Mouse (Mus musculus) midbrain, embryonic 14.5 days (tissue): Measurements from ENCODE around the gene Cox7a2. TPM values are rescaled to one million over a fixed set of nuclear protein-coding genes. Genes with fewer than 3 reads are reported as not detected.

ENCODE experiments used
- ATAC-seq: fragments of 200-750 bp; cut with Nextera tagmentation; 2 replicates; pipeline ENCODE4 v1.8.0; 2017; ENCODE audit warnings: moderate number of reproducible peaks, moderate library complexity; ENCODE audit not compliant: low FRiP score, low TSS enrichment
- DNase-seq: peaks from one replicate; pipeline ENCODE4 v3.0.0-alpha.2; 2015
- H3K27ac ChIP-seq: fragments of 300-500 bp; sonication (generic); replicated peaks from 2 replicates; pipeline ENCODE4 v1.5.1; 2014; ENCODE audit warnings: mild to moderate bottlenecking, low read depth, low read length, moderate library complexity
- H3K27me3 ChIP-seq: fragments of 300-500 bp; sonication (generic); 2 replicates; pipeline ENCODE4 v1.6.1; 2014; ENCODE audit warnings: low read length, control low read depth, mixed read lengths; ENCODE audit not compliant: control insufficient read depth, insufficient read depth
- H3K36me3 ChIP-seq: fragments of 300-500 bp; sonication (generic); 2 replicates; pipeline ENCODE4 v1.6.1; 2014; ENCODE audit warnings: low read length, control low read depth; ENCODE audit not compliant: control insufficient read depth, insufficient read depth
- H3K4me1 ChIP-seq: fragments of 300-500 bp; sonication (generic); 2 replicates; pipeline ENCODE4 v1.6.1; 2014; ENCODE audit warnings: mild to moderate bottlenecking, antibody characterized with exemption, low read length, control low read depth; ENCODE audit not compliant: control insufficient read depth, insufficient read depth
- H3K4me2 ChIP-seq: fragments of 300-500 bp; sonication (generic); 2 replicates; pipeline ENCODE4 v1.6.1; 2014; ENCODE audit warnings: mild to moderate bottlenecking, low read length, moderate library complexity
- H3K4me3 ChIP-seq: fragments of 300-500 bp; sonication (generic); replicated peaks from 2 replicates; pipeline ENCODE4 v1.5.1; 2014; ENCODE audit warnings: low read depth, low read length
- H3K9ac ChIP-seq: fragments of 300-500 bp; sonication (generic); replicated peaks from 2 replicates; pipeline ENCODE4 v1.6.1; 2014; ENCODE audit warnings: mild to moderate bottlenecking, low read length, moderate library complexity
- H3K9me3 ChIP-seq: fragments of 300-500 bp; sonication (generic); 2 replicates; pipeline ENCODE4 v1.6.1; 2016; ENCODE audit warnings: low read length, control low read depth, mixed read lengths; ENCODE audit not compliant: control insufficient read depth
- WGBS: fragments of 180-500 bp; shearing (Covaris S2); extraction: QIAGEN DNeasy Blood & Tissue Kit; methylation state at CpG from one replicate; pipeline ENCODE4 v1.1.7; 2014; 5-methylcytosine and 5-hydroxymethylcytosine counted together
- polyA plus RNA-seq: library from polyadenylated mRNA; unstranded; fragments of >200 nt; fragmentation: Nextera tagmentation; extraction: Ambion mirVana; gene quantifications from 2 replicates; pipeline ENCODE4 v1.2.1, GENCODE M21; 2014

Gene Cox7a2
- polyA plus RNA-seq, 1 experiment from 2014 or later: 778 TPM

DNA sequence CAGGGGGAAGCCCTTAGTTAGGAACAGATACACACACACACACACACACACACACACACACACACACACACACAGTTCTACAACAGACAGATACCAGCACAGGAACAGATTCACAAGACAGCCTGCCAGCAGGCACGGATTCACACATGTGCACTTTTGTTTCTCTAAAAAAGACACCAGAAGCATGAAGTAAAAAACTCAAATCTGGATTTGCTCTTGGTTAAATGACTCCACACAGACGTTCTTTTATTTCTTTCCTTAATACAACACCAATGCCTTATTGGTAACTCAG, 26.1 kb upstream of the Cox7a2 start:
- Histone ChIP-seq H3K4me1 (no peaks in the 10 kb centered on the region), H3K9me3 (no peaks in the 10 kb centered on the region), H3K27me3 (no peaks in the 10 kb centered on the region), H3K27ac (no peak overlapping the region), H3K36me3 (no peaks in the 10 kb centered on the region), H3K9ac (no peak overlapping the region), H3K4me3 (no peak overlapping the region), H3K4me2 (no peak overlapping the region)
- ATAC-seq: no peak
- no peak for DNase-seq
- 90% methylated on average over 2 of the region's 2 CpGs for WGBS

DNA sequence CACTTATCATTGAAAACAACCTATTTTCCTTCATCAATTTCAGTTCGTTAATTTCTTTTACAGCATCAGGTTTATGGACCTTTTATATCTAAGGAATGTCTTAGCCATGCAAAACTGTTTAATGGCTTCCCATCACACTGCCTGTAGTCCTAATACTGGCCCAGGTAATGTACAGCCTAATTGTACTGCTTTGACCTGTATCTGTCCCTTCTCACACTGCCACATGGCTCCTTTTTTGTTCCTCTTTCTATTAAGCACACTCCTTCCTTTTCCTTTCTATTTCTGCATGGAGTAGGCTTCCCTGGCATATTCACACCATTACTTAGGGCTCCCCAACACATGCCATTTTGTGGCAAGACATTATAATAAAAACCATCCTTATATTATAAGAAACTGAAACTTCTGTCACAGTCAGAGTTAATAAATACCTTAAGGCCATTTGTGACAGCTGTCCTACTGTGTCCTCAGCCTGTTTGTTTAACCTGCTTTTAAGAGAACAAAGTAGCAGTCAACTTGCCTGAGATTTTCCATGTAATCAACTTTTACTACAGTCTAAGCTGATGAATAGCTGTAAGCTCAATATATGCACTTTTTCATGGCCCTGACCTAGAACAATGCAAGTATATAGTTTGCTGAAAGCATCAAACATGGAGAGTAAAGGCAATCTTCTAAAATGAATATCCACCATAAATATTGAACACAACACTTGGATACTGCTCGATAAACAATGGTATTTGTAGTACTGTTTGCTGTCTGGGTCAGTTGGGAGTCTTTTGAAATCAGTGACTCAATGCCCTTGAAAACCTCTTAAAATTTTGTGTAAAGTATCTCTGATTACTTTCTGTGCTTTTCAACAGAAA, 25.5 kb upstream of the Cox7a2 start:
- Histone ChIP-seq H3K4me1 (no peaks in the 10 kb centered on the region), H3K27me3 (no peaks in the 10 kb centered on the region), H3K9me3 (no peaks in the 10 kb centered on the region), H3K4me3 (no peak overlapping the region), H3K4me2 (no peak overlapping the region), H3K9ac (no peak overlapping the region), H3K36me3 (no peaks in the 10 kb centered on the region), H3K27ac (no peak overlapping the region)
- WGBS: 95% methylated on average over 2 of the region's 2 CpGs
- ATAC-seq (no peak), DNase-seq (no peak)

DNA sequence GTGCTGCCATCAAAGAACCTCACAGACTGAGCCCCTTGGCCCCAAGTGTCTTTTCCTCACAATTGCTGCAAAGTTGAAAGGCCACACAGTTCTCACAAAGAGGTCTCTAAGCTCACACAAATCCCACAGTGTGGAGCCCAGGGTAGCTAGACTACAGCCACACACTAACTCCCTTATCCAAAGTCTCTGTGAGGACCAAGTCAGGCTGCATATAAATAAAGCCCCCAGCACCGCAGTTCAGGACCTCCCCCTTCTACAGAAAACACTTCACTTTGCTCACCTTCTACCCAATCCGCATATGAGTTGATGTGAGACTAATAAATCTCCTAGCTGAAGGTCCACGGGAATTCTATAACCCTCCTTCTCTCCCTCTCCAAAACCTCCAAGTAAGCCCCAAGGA, 24.8 kb upstream of the Cox7a2 start:
- 62% methylated on average over 3 of the region's 3 CpGs for WGBS
- H3K4me1 ChIP-seq: no peaks in the 10 kb centered on the region
- H3K9me3 ChIP-seq: no peaks in the 10 kb centered on the region

DNA sequence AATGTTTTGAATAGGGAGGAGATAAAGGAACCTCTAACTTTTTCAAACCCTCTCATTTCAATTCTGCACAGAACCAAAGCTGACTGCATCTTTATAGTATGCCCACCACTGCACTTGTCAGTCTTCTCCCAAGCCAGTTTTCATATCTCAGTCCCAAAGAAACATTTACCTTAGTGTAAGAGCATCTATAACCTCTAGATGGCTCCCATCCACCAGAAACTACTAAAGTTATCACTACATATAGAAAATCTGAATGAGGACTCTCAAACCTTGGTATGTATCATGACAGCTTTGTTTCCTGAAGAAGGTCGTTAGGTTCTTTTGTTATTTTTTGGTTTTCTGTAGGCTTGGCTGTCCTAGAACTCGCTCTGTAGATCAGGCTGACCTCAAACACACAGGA, 19.7 kb upstream of the Cox7a2 start:
- ATAC-seq: no peak
- Histone ChIP-seq H3K9me3 (no peaks in the 10 kb centered on the region), H3K9ac (no peak overlapping the region), H3K27me3 (no peaks in the 10 kb centered on the region), H3K4me3 (no peak overlapping the region), H3K36me3 (peaks cover 19% of the 10 kb centered on the region), H3K27ac (no peak overlapping the region), H3K4me1 (no peaks in the 10 kb centered on the region), H3K4me2 (no peak overlapping the region)
- WGBS: 73% methylated on average over 2 of the region's 2 CpGs
- DNase-seq: peak; percentile 56

More for the DNA sequence above, 24.8 kb upstream of the Cox7a2 start:
- no peak for DNase-seq
- H3K4me2 ChIP-seq: no peak overlapping the region
- no peak overlapping the region for H3K27ac ChIP-seq
- no peak overlapping the region for H3K4me3 ChIP-seq
- H3K27me3 ChIP-seq: no peaks in the 10 kb centered on the region
- ATAC-seq: no peak
- no peak overlapping the region for H3K9ac ChIP-seq
- H3K36me3 ChIP-seq: no peaks in the 10 kb centered on the region

DNA sequence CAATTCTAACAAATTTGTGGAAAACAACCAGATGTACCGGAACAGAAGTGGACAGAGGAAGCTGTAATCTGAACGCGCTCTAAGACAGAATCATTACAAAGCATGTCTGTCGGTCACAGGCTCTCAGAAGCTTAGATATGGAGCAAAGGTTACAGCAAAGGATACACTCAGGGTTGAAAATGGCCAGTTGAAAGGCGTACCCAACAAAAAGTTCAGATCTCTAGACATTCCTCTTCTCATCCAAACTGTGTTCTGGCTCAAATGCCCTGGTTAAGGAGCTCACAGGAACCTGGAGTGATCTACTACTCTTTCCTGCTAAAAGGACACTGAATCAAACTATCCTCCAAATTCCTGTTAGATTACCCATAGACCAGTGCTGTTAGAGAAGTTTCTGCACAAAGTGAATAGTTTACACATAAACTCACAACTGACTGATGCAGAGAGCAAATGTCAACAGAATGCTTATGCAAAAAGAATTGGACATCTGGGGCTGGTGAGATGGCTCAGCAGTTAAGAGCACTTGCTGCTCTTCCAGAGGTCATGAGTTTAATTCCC, 7.4 kb upstream of the Cox7a2 start:
- no peak for DNase-seq
- H3K9me3 ChIP-seq: no peaks in the 10 kb centered on the region
- H3K27me3 ChIP-seq: no peaks in the 10 kb centered on the region
- peaks cover 4% of the 10 kb centered on the region; the same call in 1 of the 2 replicates for H3K36me3 ChIP-seq
- H3K4me1 ChIP-seq: no peaks in the 10 kb centered on the region
- H3K4me3 ChIP-seq: no peak overlapping the region
- no peak overlapping the region for H3K9ac ChIP-seq
- no peak for ATAC-seq
- 94% methylated on average over 5 of the region's 5 CpGs for whole genome bisulfite sequencing
- no peak overlapping the region for H3K27ac ChIP-seq
- no peak overlapping the region for H3K4me2 ChIP-seq

DNA sequence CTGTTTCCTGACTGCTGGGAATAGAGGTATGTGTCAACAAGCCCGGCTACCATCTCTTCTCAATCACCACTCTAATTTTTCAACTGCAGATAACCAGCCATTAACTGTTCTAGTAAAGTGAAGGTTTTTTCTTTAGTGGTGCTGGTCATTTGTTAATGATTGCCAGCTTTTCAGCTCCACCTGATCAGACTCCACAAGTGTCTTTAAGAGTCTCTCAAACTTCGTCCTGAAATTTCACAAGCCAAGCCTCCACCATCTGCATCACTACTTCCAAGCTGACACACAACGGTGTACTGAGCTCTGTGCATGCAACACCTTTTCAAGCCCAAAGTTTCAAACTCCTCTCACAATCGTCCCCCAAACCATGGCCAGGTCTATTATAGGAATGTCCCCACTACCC, 5.7 kb upstream of the Cox7a2 start:
- Histone ChIP-seq H3K4me2 (no peak overlapping the region), H3K36me3 (peaks cover 4% of the 10 kb centered on the region; the same call in 1 of the 2 replicates), H3K9me3 (no peaks in the 10 kb centered on the region), H3K9ac (no peak overlapping the region), H3K27me3 (no peaks in the 10 kb centered on the region), H3K4me1 (no peaks in the 10 kb centered on the region), H3K27ac (no peak overlapping the region), H3K4me3 (no peak overlapping the region)
- DNase-seq (no peak), ATAC-seq (no peak)
- 90% methylated on average over 4 of the region's 4 CpGs for WGBS

DNA sequence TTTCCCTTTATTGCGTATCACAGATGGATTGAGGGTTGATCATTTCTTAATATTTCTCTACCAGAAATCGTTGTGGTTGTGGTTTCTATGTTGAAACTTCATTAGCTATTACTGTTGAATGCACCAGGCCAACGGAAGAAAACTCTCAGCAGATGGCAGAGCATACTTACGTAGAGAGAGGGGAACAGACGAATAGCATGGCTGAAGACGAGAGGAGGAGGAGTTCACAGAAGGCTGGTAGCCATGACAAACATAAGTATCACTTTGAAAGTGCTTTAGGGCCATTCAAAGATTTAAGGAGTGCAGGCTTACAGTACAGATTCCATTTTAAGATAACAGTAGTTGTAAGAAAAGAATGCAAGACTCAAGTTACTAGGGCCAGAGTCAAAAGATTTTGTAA, 2.8 kb upstream of the Cox7a2 start:
- peaks cover 7% of the 10 kb centered on the region; the same call in 1 of the 2 replicates for H3K4me1 ChIP-seq

DNA sequence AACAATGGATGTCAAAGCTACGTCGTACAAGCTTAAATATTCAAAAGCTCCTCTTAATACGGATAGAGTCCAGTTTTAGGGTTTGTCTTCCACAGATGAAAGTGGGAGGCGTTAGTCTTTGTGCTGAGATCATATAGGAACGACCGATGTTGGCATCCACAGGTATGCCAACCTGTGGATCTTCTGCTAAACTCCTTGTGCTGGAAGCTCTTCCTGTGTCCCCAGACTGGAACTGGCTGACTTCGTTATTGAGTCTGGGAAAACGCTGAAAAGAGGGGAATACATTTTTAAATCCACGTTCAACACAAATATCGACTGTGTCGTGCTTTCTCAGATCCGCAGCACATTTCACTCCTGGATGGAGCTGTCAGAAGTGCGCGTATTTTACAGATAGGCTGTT, 398 bp upstream of the Cox7a2 start:
- Histone ChIP-seq H3K27ac (peak overlapping the region; percentile 89), H3K4me1 (peaks cover 7% of the 10 kb centered on the region; the same call in 1 of the 2 replicates), H3K9ac (peak overlapping the region; percentile 67), H3K36me3 (peaks cover 21% of the 10 kb centered on the region), H3K27me3 (no peaks in the 10 kb centered on the region), H3K4me3 (peak overlapping the region; percentile 60), H3K9me3 (no peaks in the 10 kb centered on the region), H3K4me2 (peak overlapping the region; percentile 79)
- ATAC-seq: peak; percentile 59
- 8% methylated on average over 14 of the region's 14 CpGs for WGBS
- no peak for DNase-seq

More for the DNA sequence above, 2.8 kb upstream of the Cox7a2 start:
- Histone ChIP-seq H3K36me3 (0 out of 2 replicates have a peak, but pooled peaks cover 5% of the 10 kb centered on the region), H3K9ac (no peak overlapping the region), H3K4me2 (no peak overlapping the region), H3K4me3 (no peak overlapping the region), H3K27ac (no peak overlapping the region), H3K27me3 (no peaks in the 10 kb centered on the region), H3K9me3 (no peaks in the 10 kb centered on the region)
- ATAC-seq (no peak), DNase-seq (no peak)
- 85% methylated on average over 6 of the region's 6 CpGs for WGBS

DNA sequence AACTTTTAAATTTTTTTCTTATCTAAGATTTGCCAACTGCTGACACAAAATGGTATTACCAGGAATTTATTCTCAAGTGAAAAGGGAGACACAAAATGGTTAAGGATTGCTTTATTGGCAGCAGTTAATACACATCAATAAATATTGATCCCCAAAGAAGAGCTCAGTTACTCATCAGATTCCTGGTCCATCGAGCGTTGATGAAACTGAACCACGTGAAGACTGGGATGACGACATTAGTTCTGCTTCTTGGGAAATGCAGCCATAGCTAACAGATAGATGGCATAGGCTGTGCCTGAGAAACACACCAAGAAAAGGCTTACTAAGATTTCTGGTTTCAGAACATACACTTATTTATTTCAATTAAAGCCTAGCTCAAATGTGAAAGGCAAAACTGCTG, 4.4 kb downstream of the Cox7a2 start:
- DNase-seq (no peak), ATAC-seq (no peak)
- Histone ChIP-seq H3K9ac (no peak overlapping the region), H3K36me3 (peaks cover 42% of the 10 kb centered on the region), H3K9me3 (no peaks in the 10 kb centered on the region), H3K27ac (no peak overlapping the region), H3K4me1 (peaks cover 7% of the 10 kb centered on the region; the same call in 1 of the 2 replicates), H3K4me3 (no peak overlapping the region), H3K27me3 (no peaks in the 10 kb centered on the region), H3K4me2 (no peak overlapping the region)
- 93% methylated on average over 4 of the region's 4 CpGs for WGBS
